Comparison of ENCODE assay signal across 9 mouse cellular contexts in the genomic region with DNA sequence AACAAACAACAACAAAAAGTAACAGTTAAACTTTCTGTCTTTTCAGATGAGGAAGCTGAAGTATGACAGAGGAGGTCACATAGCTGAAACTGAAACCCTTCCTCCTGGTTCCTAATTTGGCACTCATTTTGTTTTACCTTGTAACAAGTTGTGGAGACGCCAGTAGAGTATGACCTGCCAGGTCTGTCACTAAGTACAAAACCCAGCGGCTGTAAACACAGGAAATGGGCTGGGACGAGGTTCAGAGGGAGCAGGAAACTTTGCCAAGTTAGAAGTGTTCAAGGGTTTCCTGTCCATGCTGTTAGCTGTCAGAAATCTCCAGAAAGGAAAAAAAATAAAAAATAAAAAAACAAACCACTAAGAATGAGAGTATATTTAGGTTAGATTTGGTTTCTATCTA.
DNase-seq lines count a peak whose midpoint lies in the region; ATAC-seq and TF ChIP-seq lines count a peak whose summit lies in the region.
"Had no signal": no experiment of that assay in that cellular context is flagged by ENCODE, and none has a peak within 500 bp of the region (broad histone marks: within the 10 kb centered on the region; RNA-seq: fewer than 3 reads in every experiment).

No protein-coding gene starts in this region.

- TF ChIP-seq CTCF in brain, embryonic 14.5 days (IDR thresholded peaks at IDR 0.05; ENCODE audit: borderline replicate concordance, extremely low read depth, insufficient read depth, insufficient read length) = no peak

- H3K9ac ChIP-seq in intestine, embryonic 16.5 days (ENCODE audit: low read depth, low read length) = no peak overlapping the region
- no peak overlapping the region for H3K9ac ChIP-seq in intestine, embryonic 15.5 days
- H3K9ac ChIP-seq: heart, embryonic 13.5 days had no signal

- WGBS in intestine, embryonic 16.5 days = 41% methylated on average over 3 of the region's 3 CpGs
- WGBS in intestine, embryonic 15.5 days = 21% methylated on average over 3 of the region's 3 CpGs

- H3K27ac ChIP-seq in intestine, embryonic 16.5 days (ENCODE audit: low read length) = no peak overlapping the region
- no peak overlapping the region for H3K27ac ChIP-seq in intestine, embryonic 15.5 days

- no peaks in the 10 kb centered on the region for H3K27me3 ChIP-seq in intestine, embryonic 16.5 days (replicated peaks; ENCODE audit: control insufficient read depth, insufficient read depth, low read length)
- H3K27me3 ChIP-seq in intestine, embryonic 15.5 days (replicated peaks) = no peaks in the 10 kb centered on the region
- H3K27me3 ChIP-seq: heart, embryonic 13.5 days had no signal

- intact Hi-C loops in left cerebral cortex, postnatal 4 days (cut with DNase I) = no loop called here

- peak; percentile 71; the same call in 1 of the 2 replicates for ATAC-seq in intestine, embryonic 16.5 days
- no peak for ATAC-seq in intestine, embryonic 15.5 days
- ATAC-seq in neutrophil, adult 5-6 weeks (ENCODE audit: extremely low read depth, insufficient number of reproducible peaks, low FRiP score, poor library complexity, severe bottlenecking) = peak; percentile 82

- H3K4me3 ChIP-seq in intestine, embryonic 16.5 days (ENCODE audit: low read length) = no peak overlapping the region
- no peak overlapping the region for H3K4me3 ChIP-seq in intestine, embryonic 15.5 days (replicated peaks)
- H3K4me3 ChIP-seq: heart, embryonic 13.5 days had no signal

- no peak overlapping the region for H3K4me2 ChIP-seq in intestine, embryonic 16.5 days (ENCODE audit: low read depth, low read length)
- no peak overlapping the region for H3K4me2 ChIP-seq in intestine, embryonic 15.5 days (replicated peaks)
- H3K4me2 ChIP-seq: heart, embryonic 13.5 days had no signal

- H3K36me3 ChIP-seq in intestine, embryonic 16.5 days (ENCODE audit: control insufficient read depth, insufficient read depth, low read length) = no peaks in the 10 kb centered on the region
- no peaks in the 10 kb centered on the region for H3K36me3 ChIP-seq in intestine, embryonic 15.5 days
- H3K36me3 ChIP-seq: heart, embryonic 13.5 days had no signal

- no peak for TF ChIP-seq POLR2A in brain, embryonic 14.5 days (IDR thresholded peaks at IDR 0.05; ENCODE audit: borderline replicate concordance, extremely low read depth, insufficient read depth, insufficient read length, poor library complexity, severe bottlenecking)

- no peaks in the 10 kb centered on the region for H3K4me1 ChIP-seq in intestine, embryonic 16.5 days (ENCODE audit: control insufficient read depth, insufficient read depth, low read length)
- no peaks in the 10 kb centered on the region for H3K4me1 ChIP-seq in intestine, embryonic 15.5 days (replicated peaks)

- peak; percentile 6 for DNase-seq in brain, embryonic 14.5 days (ENCODE audit: low read depth)
- DNase-seq in kidney, postnatal 4 days = peak; percentile 34 to 56
- no peak for DNase-seq in right cerebral cortex, postnatal 4 days
- DNase-seq in embryo, embryonic 10 days (ENCODE audit: low spot score) = no peak
- no peak for DNase-seq in left cerebral cortex, postnatal 4 days

- no peaks in the 10 kb centered on the region for H3K9me3 ChIP-seq in intestine, embryonic 16.5 days (ENCODE audit: control insufficient read depth, low read length)
- no peaks in the 10 kb centered on the region for H3K9me3 ChIP-seq in intestine, embryonic 15.5 days
- H3K9me3 ChIP-seq: heart, embryonic 13.5 days had no signal

Comparison
In these comparisons a context has a peak if more than half of its experiments do, and no peak if none do; other contexts are left out.
1. DNase-seq: peak in brain, embryonic 14.5 days (single experiment) and kidney, postnatal 4 days (2 of 2); none in right cerebral cortex, postnatal 4 days (single experiment), embryo, embryonic 10 days (single experiment) and left cerebral cortex, postnatal 4 days (single experiment).